1 mouse cellular context compared by ENCODE assay signal in the genomic region with DNA sequence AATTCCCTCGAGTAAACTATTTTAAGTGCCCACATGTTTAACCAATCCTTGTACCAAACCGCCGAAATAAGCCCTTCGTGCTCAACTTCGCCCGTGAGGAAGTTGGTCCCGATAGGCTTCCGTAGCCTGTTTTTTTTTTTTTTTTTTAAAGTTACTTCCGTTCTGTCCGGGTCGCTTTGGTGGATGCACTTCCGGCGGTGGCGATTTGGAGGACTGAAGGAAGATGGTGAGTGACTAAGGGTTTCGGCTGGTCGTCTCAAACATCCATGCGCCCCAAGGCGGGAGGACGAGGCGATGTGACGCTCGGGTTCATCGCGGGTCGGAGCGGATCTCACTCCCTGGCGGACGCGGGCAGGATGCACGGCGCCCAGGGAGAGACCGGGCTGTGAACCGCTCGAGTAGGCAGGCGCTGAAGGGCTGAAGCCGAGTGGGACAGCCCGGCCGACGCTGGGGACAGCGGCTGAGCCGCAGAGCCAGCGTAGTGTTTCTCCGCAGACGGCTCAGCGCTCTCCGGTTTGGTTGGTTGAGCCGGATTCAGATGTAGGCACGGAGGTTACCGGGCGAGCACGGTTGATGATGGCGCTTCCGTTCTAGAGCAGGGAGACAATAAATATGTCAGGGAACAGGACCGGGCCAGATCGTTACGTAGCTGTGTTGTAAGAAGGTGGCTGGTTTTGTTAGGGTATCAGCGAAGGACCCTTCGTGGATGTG.
TF ChIP-seq lines count a peak whose summit lies in the region.

TSS of gene Psmc1 (plus strand) at position 169 of the 711 bp plus-strand sequence.

TF ChIP-seq in MEL, 35 proteins besides CTCF, POLR2A, EP300 and RAD21 (continued from another document):
- TF ChIP-seq KAT2A (conservative IDR thresholded peaks at IDR 0.05; ENCODE audit: low read depth, low read length): peak; percentile 83
- no peak; the same call in 1 of the 2 replicates for TF ChIP-seq CHD2 (IDR thresholded peaks at IDR 0.05; ENCODE audit: low read length)
- TF ChIP-seq POLR2AphosphoS5 (IDR thresholded peaks at IDR 0.05; ENCODE audit: borderline replicate concordance, low read depth, low read length): no peak
- TF ChIP-seq ZMIZ1 (IDR thresholded peaks at IDR 0.05; ENCODE audit: low read depth, low read length): peak; percentile 77
- peak; percentile 34; the same call in 1 of the 2 replicates for TF ChIP-seq MYB (IDR thresholded peaks at IDR 0.05; ENCODE audit: low read depth, low read length)
- peak; percentile 86 for TF ChIP-seq POLR2AphosphoS2 (IDR thresholded peaks at IDR 0.05; ENCODE audit: low read length)
- 0 out of 2 replicates have a peak, but pooled peaks have one; percentile 34 for TF ChIP-seq E2F4 (IDR thresholded peaks at IDR 0.05; ENCODE audit: borderline replicate concordance, low read depth, low read length)
